Mouse (Mus musculus) stomach, postnatal 0 days (tissue): ENCODE results near the gene Mon1b. TPM values are rescaled to one million over a fixed set of nuclear protein-coding genes. Genes with fewer than 3 reads are reported as not detected.

ENCODE experiments used
- ATAC-seq: fragments of 200-750 bp; cut with Nextera tagmentation; 2 replicates; pipeline ENCODE4 v1.8.0; 2017; ENCODE audit not compliant: low FRiP score, low TSS enrichment
- DNase-seq: peaks from one replicate; pipeline ENCODE4 v3.0.0-alpha.2; 2016; ENCODE audit warnings: low spot score
- H3K27ac ChIP-seq: fragments of 300-500 bp; sonication (generic); replicated peaks from 2 replicates; pipeline ENCODE4 v1.5.1; 2014; ENCODE audit warnings: mild to moderate bottlenecking, control low read depth
- H3K27me3 ChIP-seq: fragments of 300-500 bp; sonication (generic); 2 replicates; pipeline ENCODE4 v1.6.1; 2014; ENCODE audit warnings: low read length; ENCODE audit not compliant: control insufficient read depth, insufficient read depth
- H3K36me3 ChIP-seq: fragments of 300-500 bp; sonication (generic); 2 replicates; pipeline ENCODE4 v1.6.1; 2014; ENCODE audit warnings: low read length, mixed read lengths; ENCODE audit not compliant: control insufficient read depth, insufficient read depth
- H3K4me1 ChIP-seq: fragments of 300-500 bp; sonication (generic); replicated peaks from 2 replicates; pipeline ENCODE4 v1.6.1; 2014; ENCODE audit warnings: antibody characterized with exemption; ENCODE audit not compliant: control insufficient read depth, insufficient read depth
- H3K4me2 ChIP-seq: fragments of 300-500 bp; sonication (generic); replicated peaks from 2 replicates; pipeline ENCODE4 v1.6.1; 2014; ENCODE audit warnings: low read depth, mild to moderate bottlenecking, control low read depth, moderate library complexity
- H3K4me3 ChIP-seq: fragments of 300-500 bp; sonication (generic); 2 replicates; pipeline ENCODE4 v1.5.1; 2014; ENCODE audit warnings: low read depth, low read length, control low read depth
- H3K9ac ChIP-seq: fragments of 300-500 bp; sonication (generic); 2 replicates; pipeline ENCODE4 v1.6.1; 2014; ENCODE audit warnings: mild to moderate bottlenecking, low read length, control low read depth, mixed read lengths
- H3K9me3 ChIP-seq: fragments of 300-500 bp; sonication (generic); 2 replicates; pipeline ENCODE4 v1.6.1; 2016; ENCODE audit warnings: low read length; ENCODE audit not compliant: control insufficient read depth
- CTCF ChIP-seq: IDR thresholded peaks from 2 replicates; pipeline ENCODE4 v1.5.1; 2016; ENCODE audit warnings: antibody characterized with exemption, low read depth, mild to moderate bottlenecking, moderate library complexity
- EP300 ChIP-seq: optimal IDR thresholded peaks from 2 replicates; pipeline ENCODE3; 2016; ENCODE audit warnings: antibody characterized with exemption
- WGBS: fragments of 180-500 bp; shearing (Covaris S2); extraction: QIAGEN DNeasy Blood & Tissue Kit; methylation state at CpG from one replicate; pipeline ENCODE4 v1.1.7; 2014; 5-methylcytosine and 5-hydroxymethylcytosine counted together
- polyA plus RNA-seq: library from polyadenylated mRNA; unstranded; fragments of >200 nt; fragmentation: Nextera tagmentation; extraction: Ambion mirVana; gene quantifications from 2 replicates; pipeline ENCODE4 v1.2.1, GENCODE M21; 2015

The Mon1b gene
- polyA plus RNA-seq, 1 experiment from 2014 or later, result 3.1 TPM

GRCm38 (mm10) chr8:113675281-113675680 is 39.9 kb downstream of the Mon1b start:
- H3K27me3 ChIP-seq, result no peaks in the 10 kb centered on the region
- no peak for TF ChIP-seq EP300
- no peak for TF ChIP-seq CTCF
- H3K4me1 ChIP-seq, result no peaks in the 10 kb centered on the region
- ATAC-seq (no peak), DNase-seq (no peak)
- H3K36me3 ChIP-seq, result no peaks in the 10 kb centered on the region
- H3K9me3 ChIP-seq, result no peaks in the 10 kb centered on the region
- H3K4me2 ChIP-seq, result no peak overlapping the region
- no peak overlapping the region for H3K27ac ChIP-seq
- no peak overlapping the region for H3K9ac ChIP-seq
- no peak overlapping the region for H3K4me3 ChIP-seq
- 48% methylated on average over 2 of the region's 2 CpGs for WGBS

DNA sequence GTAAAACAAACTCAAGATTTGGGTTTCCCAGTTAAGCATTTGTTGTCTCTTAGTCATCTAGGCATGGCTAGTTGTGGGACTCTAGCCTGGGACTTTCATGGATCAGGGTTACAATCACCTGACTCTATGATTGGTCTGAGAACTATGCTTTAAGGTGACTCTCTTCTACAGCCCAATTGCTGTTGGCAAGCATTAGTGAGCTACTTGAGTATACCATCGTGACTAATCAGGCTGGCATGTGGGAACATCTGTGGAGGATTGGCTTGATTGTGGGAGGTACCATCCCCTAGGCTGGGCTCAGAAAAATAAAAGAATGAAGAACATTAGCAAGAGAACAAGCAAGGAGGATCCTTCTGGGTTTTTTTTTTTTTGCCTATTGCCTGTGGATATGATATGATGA is 41.4 kb downstream of the Mon1b start:
- no peaks in the 10 kb centered on the region for H3K36me3 ChIP-seq
- TF ChIP-seq EP300, result no peak
- no peak for TF ChIP-seq CTCF

DNA sequence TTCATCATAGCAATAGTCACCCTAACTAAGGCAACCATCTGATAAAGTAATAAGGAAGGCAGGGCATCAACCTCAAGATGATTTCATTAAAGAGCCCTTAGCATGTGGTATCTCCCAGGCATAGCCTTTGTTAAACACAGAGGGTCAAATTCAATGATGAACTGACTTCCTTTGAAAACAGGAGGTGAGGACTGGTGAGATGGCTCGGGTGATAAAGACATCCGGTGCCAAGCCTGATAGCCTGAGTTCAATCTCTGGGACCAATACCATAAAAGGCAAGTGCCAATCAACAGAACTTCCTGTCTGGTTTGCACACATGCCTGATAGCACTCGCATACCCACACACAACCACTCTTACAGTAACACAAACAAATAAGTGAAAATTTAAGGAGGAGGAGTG is 44.0 kb downstream of the Mon1b start:
- DNase-seq, result no peak
- Histone ChIP-seq H3K9me3 (no peaks in the 10 kb centered on the region), H3K27me3 (no peaks in the 10 kb centered on the region), H3K4me3 (no peak overlapping the region), H3K4me1 (no peaks in the 10 kb centered on the region), H3K36me3 (no peaks in the 10 kb centered on the region), H3K4me2 (no peak overlapping the region), H3K27ac (no peak overlapping the region), H3K9ac (no peak overlapping the region)
- TF ChIP-seq CTCF (no peak), EP300 (no peak)
- ATAC-seq, result no peak
- WGBS, result 57% methylated on average over 3 of the region's 3 CpGs

More for the DNA sequence above, 41.4 kb downstream of the Mon1b start:
- H3K4me3 ChIP-seq, result no peak overlapping the region
- H3K9me3 ChIP-seq, result no peaks in the 10 kb centered on the region
- no peaks in the 10 kb centered on the region for H3K27me3 ChIP-seq
- H3K27ac ChIP-seq, result no peak overlapping the region
- H3K4me2 ChIP-seq, result no peak overlapping the region
- H3K4me1 ChIP-seq, result no peaks in the 10 kb centered on the region
- no peak overlapping the region for H3K9ac ChIP-seq
- DNase-seq (no peak), ATAC-seq (no peak)
- WGBS, result 96% methylated on average over 1 of the region's 1 CpGs

DNA sequence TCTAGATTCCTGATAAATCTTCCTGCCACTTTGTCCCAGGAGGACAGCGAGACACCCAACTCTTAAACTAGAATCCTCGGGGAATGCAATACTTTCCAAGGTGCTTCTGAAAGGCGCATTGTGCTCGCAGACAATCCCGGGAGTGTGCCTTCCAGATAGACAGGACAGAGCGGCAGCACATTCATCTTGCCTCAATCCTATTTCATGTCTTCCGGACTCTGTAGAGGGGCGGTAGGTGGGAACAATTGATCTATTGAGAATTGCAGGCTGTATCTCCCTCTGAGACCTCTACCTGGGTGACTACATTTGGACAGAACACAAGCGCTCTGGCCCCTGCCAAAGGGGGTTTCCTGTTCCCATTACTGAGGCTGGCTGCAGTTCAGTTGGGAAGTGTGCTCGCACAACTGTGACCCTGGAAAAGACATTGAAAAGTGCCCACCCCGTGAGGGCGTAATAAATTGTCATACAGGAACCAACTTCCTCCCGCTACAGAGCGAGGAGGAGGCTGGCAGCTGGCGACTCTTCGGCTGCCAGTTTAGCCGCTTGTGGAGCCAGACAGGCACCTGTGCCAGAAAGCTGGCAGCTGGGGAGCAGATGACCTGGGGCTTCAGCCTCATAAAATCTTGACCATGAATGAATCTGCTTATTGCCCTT is 52.6 kb downstream of the Mon1b start:
- WGBS, result 69% methylated on average over 17 of the region's 17 CpGs
- ATAC-seq, result no peak
- H3K9ac ChIP-seq, result no peak overlapping the region
- H3K27ac ChIP-seq, result no peak overlapping the region
- H3K4me1 ChIP-seq, result no peaks in the 10 kb centered on the region
- no peak for TF ChIP-seq EP300
- TF ChIP-seq CTCF, result no peak
- H3K9me3 ChIP-seq, result no peaks in the 10 kb centered on the region
- no peaks in the 10 kb centered on the region for H3K36me3 ChIP-seq
- no peaks in the 10 kb centered on the region for H3K27me3 ChIP-seq
- H3K4me3 ChIP-seq, result no peak overlapping the region
- no peak for DNase-seq
- H3K4me2 ChIP-seq, result no peak overlapping the region

DNA sequence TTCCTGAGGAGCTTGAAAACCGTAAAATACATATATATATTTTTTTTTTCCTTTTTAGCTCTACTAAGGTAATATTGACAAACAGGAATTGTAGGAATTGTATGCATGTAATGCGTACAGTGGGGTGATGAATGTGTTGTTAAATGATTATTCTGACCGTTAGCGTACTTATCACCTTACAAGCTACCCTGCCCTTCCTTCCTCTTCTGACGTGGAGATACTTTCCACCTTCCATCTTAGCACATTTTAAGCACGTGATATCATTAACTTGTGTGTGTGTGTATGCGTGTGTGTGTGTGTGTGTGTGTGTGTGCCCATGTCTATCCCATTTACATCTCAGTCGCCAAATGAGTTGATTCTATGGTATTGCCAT is 53.1 kb downstream of the Mon1b start:
- WGBS, result 77% methylated on average over 8 of the region's 8 CpGs
- H3K27me3 ChIP-seq, result no peaks in the 10 kb centered on the region
- no peak for ATAC-seq

GRCm38 (mm10) chr8:113691622-113692343 is 56.4 kb downstream of the Mon1b start:
- DNase-seq, result no peak
- Histone ChIP-seq H3K27ac (no peak overlapping the region), H3K4me2 (no peak overlapping the region), H3K27me3 (no peaks in the 10 kb centered on the region), H3K9ac (no peak overlapping the region), H3K9me3 (no peaks in the 10 kb centered on the region), H3K4me1 (no peaks in the 10 kb centered on the region), H3K36me3 (no peaks in the 10 kb centered on the region), H3K4me3 (no peak overlapping the region)
- TF ChIP-seq EP300 (no peak), CTCF (no peak)
- no peak for ATAC-seq
- WGBS, result 57% methylated on average over 14 of the region's 14 CpGs

More for the DNA sequence above, 53.1 kb downstream of the Mon1b start:
- TF ChIP-seq EP300 (no peak), CTCF (no peak)
- Histone ChIP-seq H3K9ac (no peak overlapping the region), H3K4me3 (no peak overlapping the region), H3K9me3 (no peaks in the 10 kb centered on the region), H3K36me3 (no peaks in the 10 kb centered on the region), H3K4me2 (no peak overlapping the region), H3K27ac (no peak overlapping the region), H3K4me1 (no peaks in the 10 kb centered on the region)
- DNase-seq, result no peak

Other genes with a start within 250 kb of the Mon1b start
- gene Syce1l, start 7.6 kb downstream of the Mon1b start, polyA plus RNA-seq, result not detected in 2 replicates
- 0.53 and 0.90 TPM in 2 replicates for gene Adamts18, start 213.2 kb downstream of the Mon1b start, polyA plus RNA-seq